Mouse (Mus musculus) gastrocnemius, adult 2 months (tissue): ENCODE measurements at regions not wholly inside any gene's neighbourhood (a gene's known extent, or its start where the extent isn't known, plus 50 kb on each side); places are given as distances from the start of the nearest gene placed in this dataset.

Experiments
- DNase-seq: peaks from one replicate; pipeline ENCODE4 v3.0.0; 2022
- H3K27ac ChIP-seq: fragments of 200-600 bp; 2 replicates; pipeline ENCODE4 v1.8.1; 2022; ENCODE audit warnings: mild to moderate bottlenecking
- H3K4me3 ChIP-seq: fragments of 200-600 bp; 2 replicates; pipeline ENCODE4 v1.8.1; 2022; ENCODE audit warnings: mild to moderate bottlenecking, moderate library complexity
- CTCF ChIP-seq: fragments of 200-600 bp; IDR thresholded peaks from 2 replicates; pipeline ENCODE4 v1.8.1; 2022; ENCODE audit warnings: antibody characterized with exemption, mild to moderate bottlenecking, moderate library complexity
- intact Hi-C: fragments of 180-260 bp; cut with DNase I; formaldehyde crosslinking; loops from one replicate; pipeline ENCODE4 v1.15.1; 2025

DNA sequence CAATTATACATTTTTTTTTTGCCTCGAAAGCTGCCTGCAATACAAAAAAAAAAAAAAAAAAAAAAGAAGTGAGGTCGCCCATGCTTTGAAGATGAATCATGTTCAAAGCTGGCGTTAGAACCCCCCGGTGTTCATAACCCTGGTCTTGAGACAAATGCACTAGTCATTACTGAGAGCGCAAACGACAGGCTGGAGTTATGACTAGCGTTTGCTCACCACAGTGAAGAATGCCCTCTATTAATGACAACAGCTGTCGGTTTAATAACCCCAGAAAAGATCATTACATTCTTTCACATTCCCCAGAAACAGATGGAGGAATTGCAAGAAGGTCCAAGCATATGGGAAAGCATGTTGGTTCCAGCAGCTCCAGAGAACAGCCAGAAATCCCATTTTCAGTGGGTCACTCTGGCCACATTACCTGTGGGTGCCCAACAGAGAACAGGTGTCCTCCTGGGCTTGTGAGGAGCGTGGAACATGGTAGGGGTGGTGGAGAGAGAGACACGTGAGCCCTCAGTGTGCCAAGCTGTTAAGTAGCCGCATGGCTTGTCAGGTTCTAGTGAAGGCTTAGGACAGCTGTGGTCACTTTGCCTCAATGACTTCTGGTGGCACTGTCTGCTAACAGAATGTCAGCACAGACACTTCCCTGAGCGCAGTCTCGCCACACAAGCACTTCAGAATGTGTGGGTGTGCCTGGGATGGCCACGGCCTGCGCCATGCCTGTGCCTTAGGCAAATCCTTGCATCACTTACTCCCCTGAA is 60.4 kb downstream of the Aipl1 start:
- DNase-seq: no peak
- no peak for TF ChIP-seq CTCF
- Histone ChIP-seq H3K27ac (no peak overlapping the region), H3K4me3 (no peak overlapping the region)
- intact Hi-C loops: no loop called here

DNA sequence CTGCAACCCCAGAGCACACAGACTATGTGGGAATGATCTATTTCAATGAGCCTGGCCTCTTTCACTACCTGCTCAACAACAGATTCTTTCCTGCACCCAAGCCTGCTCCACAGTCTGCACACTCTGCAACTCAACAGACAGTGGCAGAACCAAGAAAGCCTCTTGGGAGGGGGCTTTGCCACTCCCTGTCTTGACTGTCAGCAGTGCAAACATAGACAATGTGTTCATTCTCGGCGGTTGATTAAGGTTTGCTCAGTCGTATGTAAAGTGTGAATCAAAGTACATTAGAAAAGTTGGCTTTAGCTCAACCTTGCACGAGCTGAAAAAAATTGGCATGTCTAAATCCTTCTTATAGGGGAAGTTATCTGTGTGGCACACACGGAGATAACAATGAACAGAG is 66.0 kb downstream of the Aipl1 start:
- intact Hi-C loops: no loop called here
- H3K4me3 ChIP-seq: no peak overlapping the region
- TF ChIP-seq CTCF: no peak
- no peak for DNase-seq
- H3K27ac ChIP-seq: no peak overlapping the region

DNA sequence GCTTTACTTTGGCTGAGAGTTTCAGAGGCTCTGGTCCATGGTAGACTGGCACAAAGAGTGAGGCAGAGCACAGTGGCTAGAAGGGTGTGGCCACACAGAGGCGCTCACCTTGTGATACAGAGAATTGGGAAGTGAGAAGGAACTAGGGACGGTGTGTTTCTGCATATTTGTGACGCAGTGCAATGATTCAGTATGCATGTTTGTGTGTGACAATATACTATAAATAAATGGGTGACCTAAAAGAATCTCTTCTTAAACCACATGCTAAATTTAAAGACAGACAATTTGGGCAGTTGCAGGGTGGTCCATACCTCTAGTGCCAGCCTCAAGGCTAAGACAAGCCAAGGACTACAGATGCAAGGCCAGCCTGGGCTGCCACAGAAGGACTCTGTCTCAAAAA is 75.0 kb downstream of the Aipl1 start:
- intact Hi-C loops: no loop called here
- Histone ChIP-seq H3K4me3 (no peak overlapping the region), H3K27ac (no peak overlapping the region)
- no peak for DNase-seq
- no peak for TF ChIP-seq CTCF

DNA sequence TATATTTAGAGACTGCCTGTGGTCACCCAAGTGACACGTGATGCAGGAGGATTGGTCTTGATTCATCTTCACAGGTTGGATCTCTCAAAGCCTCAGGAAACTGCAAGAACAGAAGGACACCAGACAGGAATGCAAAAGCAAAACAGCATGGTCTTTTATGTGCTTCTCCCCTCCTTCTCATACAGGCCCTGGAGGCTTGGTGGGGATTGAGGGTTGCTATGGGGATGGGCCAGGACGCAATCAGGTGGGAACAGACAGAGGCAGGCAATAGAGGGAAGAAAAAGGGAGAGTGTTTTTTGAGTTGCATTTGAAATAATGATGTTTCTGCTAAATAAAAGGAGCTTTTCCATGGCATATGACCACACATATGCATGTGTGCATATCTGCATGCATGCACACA is 84.8 kb downstream of the Aipl1 start:
- H3K4me3 ChIP-seq: no peak overlapping the region
- TF ChIP-seq CTCF: no peak
- no peak overlapping the region for H3K27ac ChIP-seq
- intact Hi-C loops: no loop called here
- no peak for DNase-seq

DNA sequence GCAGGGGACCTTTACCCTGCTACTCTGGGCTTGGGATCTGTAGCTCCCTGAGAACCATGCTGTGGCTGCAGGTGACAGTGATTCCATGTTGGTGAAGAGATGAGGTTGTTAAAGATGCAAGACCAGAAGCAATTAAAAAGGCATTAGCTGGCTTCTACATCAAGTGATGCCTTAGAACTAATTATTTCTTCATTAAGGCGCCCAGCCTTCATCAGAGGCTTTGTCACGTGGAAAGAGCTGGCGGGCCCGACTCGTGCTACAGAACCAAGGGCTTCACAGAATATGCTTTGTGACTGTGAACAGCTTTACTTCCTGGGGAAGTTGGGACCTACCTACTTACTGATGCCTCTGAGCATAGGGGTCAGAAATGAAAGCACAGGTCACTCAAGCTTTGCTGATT is 90.1 kb downstream of the Aipl1 start:
- DNase-seq: no peak
- intact Hi-C loops: no loop called here
- no peak for TF ChIP-seq CTCF

DNA sequence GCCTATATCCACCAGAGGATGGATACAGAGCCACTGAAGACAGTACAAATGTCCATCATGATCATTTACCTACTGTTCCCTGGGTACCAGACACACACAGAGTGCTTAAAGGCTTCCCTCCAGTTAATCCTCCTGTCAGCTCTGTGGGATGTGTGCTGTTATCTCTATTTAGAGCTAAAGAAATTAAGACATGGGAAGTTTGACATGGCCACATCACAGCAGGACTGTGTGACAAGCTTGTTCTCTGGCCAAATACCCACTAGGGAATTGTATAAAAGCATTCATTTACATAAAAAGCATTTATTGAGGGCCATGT is 92.3 kb downstream of the Aipl1 start:
- intact Hi-C loops: no loop called here
- Histone ChIP-seq H3K27ac (no peak overlapping the region), H3K4me3 (no peak overlapping the region)
- TF ChIP-seq CTCF: no peak
- no peak for DNase-seq

More for the DNA sequence above, 90.1 kb downstream of the Aipl1 start:
- Histone ChIP-seq H3K4me3 (no peak overlapping the region), H3K27ac (no peak overlapping the region)

DNA sequence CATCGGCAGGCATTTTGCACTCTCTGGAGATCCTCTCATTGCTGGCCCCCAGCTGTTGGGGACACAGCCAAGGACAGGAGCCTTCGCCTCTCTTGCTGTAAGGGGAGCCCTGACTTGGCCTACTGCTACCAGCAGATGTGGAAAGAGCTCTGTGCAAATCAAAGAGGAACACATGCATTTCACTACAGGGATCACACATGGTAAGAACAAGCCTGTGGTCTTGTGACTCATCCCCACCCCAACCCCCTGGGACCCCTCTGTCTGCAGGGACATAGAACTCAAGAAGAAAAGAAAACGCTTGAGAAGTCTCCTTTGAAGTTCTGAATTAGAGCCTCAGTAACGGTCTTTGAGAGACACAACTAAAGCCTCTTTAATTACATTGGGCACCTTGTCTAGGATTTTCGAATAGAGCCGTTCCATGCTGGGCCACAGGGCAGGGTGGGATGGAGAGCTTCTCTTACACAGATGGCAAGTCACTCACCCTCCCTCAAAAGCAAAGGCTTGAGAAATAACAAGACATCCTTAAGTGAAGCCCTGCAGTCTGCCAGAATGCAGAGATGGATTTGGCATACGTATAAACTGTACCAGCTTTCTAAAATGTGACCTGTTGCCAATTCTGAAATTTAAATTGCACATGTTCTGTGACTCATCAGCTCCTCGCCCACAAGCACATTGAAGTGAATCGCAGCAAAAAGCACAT is 92.8 kb downstream of the Aipl1 start:
- Histone ChIP-seq H3K27ac (no peak overlapping the region), H3K4me3 (no peak overlapping the region)
- intact Hi-C loops: no loop called here
- DNase-seq: no peak
- no peak for TF ChIP-seq CTCF

DNA sequence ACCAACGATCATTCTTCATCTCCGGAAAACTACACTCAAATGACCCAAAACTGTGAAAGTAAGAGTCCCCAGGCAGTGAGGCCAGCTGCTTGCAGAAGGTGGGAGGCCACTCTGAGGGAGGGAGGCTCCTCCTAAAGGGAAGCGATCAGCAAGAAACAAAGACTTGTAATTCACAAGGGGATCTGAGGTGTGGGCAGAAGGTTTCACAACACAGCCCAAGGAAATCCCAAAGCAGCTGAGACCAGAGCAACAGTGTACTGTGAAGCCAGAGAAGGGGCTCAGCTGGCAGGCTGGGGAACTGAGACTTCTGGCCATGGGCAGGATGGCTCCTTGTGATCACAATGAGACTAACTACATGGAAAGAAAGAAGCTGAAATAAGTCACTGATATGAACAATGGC is 93.8 kb downstream of the Aipl1 start:
- Histone ChIP-seq H3K4me3 (no peak overlapping the region), H3K27ac (no peak overlapping the region)
- intact Hi-C loops: no loop called here
- DNase-seq: no peak
- TF ChIP-seq CTCF: no peak

DNA sequence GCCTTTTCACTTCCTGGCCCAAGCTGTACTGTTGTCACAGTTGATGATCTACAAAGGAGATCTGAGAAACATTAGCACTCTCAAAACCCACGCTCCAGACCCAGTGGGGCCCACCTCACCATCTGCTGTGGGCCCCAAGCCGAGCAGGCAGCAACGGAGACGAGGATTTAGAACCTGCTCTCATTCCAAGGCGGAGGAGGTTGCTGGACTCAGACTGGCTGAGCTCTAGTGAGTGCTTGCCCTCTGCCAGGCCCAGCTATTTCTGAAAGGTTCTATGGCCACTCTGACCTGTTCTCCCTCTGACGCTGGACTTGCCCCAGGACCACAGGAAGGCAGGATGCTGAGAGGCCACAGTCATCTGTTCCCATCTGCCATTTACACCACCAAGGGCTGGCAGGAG is 98.2 kb downstream of the Aipl1 start:
- TF ChIP-seq CTCF: no peak
- H3K27ac ChIP-seq: no peak overlapping the region
- intact Hi-C loops: no loop called here
- DNase-seq: no peak
- no peak overlapping the region for H3K4me3 ChIP-seq

DNA sequence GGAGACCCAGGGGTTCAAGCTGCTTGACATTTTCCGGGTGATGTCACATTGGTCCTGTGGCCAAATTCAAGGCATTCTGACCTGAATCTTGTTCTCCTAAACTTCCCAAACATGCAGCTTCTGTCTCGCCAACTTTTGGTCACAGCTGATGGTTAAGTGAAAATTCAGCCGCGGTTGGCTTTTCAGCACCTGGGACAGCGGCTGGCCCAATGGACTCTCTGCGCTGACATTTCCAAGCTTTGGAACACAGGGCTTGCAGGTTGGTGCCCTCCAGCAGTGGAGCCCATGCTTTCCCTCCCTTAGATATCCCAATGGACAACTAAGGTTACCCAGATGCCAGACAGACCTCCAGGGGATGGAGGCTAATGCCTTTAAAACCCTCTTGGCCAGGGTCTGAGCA is 100.2 kb downstream of the Aipl1 start:
- intact Hi-C loops: no loop called here
- H3K27ac ChIP-seq: no peak overlapping the region
- DNase-seq: no peak
- no peak overlapping the region for H3K4me3 ChIP-seq
- TF ChIP-seq CTCF: no peak

DNA sequence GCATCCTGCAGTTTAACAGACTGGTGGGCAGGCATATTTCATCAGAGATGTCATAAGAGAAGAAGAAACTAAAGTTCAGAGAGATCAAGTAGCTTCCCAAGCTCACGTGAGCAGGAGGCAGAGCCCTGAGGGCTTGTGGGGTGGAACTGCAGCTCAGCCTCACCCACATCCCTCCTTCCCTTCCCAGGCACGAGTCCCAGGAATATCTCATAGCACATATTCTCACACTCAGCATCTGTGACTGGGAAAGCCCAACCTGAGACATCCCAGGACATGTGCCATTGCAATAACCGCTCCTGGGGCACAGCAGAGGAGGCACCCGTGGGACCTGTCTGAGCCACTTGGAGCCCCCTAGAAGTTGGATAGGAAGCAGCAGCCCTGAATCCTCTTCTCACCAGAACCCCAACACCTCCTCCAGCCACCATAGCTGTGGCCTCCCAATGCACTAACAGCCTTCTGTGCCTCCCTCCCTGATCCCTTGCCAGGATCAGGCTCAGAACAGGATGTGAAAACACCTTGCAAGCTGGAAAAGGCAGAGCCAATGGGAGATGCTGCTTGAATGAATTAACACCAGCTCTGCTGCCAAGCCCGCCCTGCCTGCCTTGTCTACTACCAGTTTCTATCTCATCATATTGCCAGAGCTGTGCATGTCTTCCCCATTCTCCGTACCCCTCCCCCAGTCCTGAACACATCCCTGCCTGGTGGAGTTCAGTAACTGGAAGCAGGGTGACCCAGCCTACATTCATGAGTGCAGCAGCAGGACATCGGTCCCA is 107.4 kb downstream of the Aipl1 start:
- no peak for DNase-seq
- no peak for TF ChIP-seq CTCF
- Histone ChIP-seq H3K27ac (no peak overlapping the region), H3K4me3 (no peak overlapping the region)
- intact Hi-C loops: no loop called here

DNA sequence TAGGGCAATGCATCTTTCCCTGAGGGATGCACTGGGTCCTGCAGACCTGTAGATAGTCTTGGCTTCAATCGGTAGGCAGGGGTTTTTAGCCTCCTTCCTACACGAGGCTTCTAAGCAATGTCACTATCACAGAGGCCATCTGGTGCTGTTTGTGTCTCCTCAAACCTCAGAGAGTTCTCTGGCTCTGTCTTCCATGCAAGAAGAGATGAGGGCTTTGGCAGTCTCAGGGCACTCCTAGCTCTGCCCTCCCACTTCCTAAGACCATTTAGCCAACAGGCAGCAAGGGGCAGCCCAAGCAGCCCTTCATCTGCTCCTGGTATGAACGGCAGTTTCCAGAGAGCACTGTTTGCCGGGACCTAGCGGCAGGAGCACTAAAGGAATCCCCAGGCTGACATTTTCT is 122.6 kb downstream of the Aipl1 start:
- intact Hi-C loops: no loop called here
- Histone ChIP-seq H3K4me3 (no peak overlapping the region), H3K27ac (no peak overlapping the region)
- no peak for DNase-seq
- TF ChIP-seq CTCF: no peak

DNA sequence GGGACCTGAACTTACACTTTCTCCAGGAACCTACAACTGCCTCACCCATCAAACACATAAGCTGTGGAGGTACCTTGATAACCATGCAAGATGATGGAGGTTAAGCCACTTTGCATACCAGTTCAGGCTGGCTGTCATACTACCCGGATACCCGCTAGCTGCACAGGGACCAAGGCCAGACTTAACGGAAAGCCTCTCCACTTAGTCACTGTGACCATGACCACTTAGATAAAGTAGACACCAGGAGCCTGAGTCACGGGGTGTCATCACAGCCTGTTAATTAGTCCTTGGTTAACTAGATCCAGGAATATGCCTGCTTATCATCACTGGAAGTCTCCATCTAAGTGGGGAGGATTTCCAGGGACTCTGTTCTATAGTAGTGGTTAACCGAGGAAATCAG is 124.7 kb downstream of the Aipl1 start:
- intact Hi-C loops: no loop called here
- H3K27ac ChIP-seq: no peak overlapping the region
- TF ChIP-seq CTCF: no peak
- no peak for DNase-seq
- no peak overlapping the region for H3K4me3 ChIP-seq
